Mouse (Mus musculus): ENCODE data around the gene Aadat.

DNA sequence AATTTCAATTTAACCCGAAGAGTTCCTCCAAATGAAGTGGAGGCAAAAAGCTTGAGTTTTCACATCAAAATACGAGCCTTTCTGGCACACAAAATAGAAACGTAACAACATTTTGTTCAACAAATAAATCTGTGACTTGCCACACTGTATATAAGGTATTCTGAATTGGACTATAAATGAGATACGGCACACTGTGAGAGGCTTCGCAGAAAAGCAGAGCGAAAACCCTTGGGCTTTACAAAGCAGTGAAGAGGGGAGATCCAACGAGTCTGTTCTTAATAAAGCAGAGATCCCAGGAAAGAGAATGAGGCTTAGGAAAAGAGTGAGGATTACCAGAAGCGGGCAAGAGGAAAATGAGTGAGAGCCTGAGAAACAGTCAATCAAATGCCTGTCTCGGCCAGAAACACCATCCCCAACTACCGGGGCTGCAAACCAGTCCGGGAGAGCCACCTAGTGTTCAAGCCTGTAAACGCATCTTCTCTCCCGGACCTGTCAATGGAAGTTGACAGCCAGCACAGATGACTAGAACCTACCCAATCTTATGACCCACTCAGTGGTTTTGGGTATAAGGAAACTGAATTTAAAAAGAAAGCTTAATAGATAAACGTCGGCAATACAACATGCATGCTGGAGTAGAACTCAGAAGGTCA lies 38.9 kb upstream of the Aadat start:
- TF ChIP-seq GATA1 (IDR thresholded peaks at IDR 0.05; ENCODE audit: low read length) (no peak), TAL1 (IDR thresholded peaks at IDR 0.05; ENCODE audit: low read length) (no peak)

Data from erythroblast, embryonic 14.5 days (primary cell).